Mouse (Mus musculus): Measurements from ENCODE around the gene Ankrd11.

Gene Ankrd11

DNA sequence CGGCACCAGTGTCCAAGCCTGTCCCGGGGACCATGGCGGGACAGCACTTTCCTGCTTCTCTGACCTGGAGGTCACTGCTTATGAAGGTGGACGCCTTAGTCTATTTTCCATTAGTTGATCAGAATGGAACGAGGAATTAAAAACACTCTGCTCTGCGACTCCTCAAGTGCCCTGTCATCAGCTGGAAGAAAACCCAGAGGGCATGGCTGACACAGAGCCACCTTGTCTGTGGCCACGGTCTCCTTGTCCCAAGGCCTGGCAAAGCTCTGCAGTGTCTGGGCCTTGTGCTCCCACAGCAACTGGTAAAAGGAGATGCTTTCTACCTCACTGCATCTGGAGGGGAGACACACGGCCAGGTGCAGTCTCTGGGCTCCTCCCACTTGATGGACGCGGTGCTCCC is 158.4 kb downstream of the Ankrd11 start:
- no peak for DNase-seq

DNA sequence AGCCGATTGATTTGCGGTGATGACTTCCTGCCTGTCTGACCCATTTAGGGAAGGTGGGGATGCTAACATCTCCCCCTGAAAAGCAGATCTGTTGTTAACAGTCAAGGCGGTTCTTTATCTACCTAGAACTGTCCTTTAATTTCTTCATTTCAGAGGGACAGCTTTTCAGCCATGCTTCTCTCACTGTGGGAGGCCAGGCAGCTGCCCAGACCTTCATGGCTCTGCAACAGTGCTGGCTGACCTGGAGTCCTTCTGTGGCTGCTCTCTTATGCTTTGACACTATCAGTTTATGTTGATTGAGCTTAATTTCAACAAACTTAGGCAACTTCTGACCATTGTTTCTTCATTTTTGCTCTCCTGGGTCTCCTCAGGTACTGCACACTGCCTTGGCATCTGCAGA is 161.8 kb downstream of the Ankrd11 start:
- DNase-seq: no peak

- DNase-seq: no peak
These were observed 163.8 kb downstream of the Ankrd11 start for GRCm38 (mm10) chr8:122878231-122878630.

GRCm38 (mm10) chr8:122875186-122875585 is 166.9 kb downstream of the Ankrd11 start:
- no peak for DNase-seq

- no peak for DNase-seq
These were observed 168.9 kb downstream of the Ankrd11 start for GRCm38 (mm10) chr8:122873171-122873570.

- no peak for DNase-seq
These were observed 170.4 kb downstream of the Ankrd11 start for GRCm38 (mm10) chr8:122871663-122872062.

GRCm38 (mm10) chr8:122870377-122870863 is 171.7 kb downstream of the Ankrd11 start:
- DNase-seq: peak in 1 of 2 experiments; percentile 9

DNA sequence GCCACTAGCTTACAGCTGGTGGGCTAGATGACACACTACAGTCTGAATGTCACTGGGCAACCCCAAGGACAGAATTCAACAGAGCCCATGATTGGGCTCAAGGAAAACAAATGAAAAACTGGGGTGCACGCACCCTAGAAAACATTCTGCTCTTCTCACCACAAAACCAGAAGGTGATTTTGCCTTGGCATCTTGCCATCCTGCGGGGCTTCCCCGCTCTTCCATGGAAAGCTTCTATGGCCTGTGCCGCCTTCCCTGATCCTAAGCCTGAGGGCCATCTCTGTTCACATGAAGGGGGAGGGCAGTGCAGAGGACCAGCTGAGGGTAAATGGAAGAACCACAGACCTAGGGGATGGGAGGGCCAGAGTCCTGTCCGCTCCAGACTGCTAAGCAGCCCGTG is 174.1 kb downstream of the Ankrd11 start:
- no peak for DNase-seq

- no peak for DNase-seq
These were observed 175.8 kb downstream of the Ankrd11 start for GRCm38 (mm10) chr8:122866231-122866630.

- DNase-seq: no peak
These were observed 176.6 kb downstream of the Ankrd11 start for GRCm38 (mm10) chr8:122865441-122865840.

- no peak for DNase-seq
These were observed 177.4 kb downstream of the Ankrd11 start for GRCm38 (mm10) chr8:122864719-122865129.

DNA sequence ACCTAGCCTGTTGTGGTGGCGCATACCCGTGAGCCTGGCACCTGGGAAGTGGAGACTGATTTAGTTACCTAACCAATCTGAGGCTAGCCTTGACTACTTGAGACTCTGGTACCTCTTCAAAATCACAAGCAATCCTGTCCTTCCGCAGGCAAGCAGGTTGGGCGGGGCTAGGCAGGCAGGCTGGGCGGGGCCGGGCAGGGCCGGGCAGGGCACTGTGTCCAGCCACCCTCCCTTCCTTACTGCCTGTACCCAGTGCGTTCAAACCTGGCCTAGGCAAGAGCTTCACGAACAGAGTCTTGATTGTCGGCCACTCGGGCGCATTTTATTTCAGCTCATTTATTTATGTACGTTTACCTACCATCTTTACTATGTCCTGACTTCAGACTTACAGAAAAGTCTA is 182.2 kb downstream of the Ankrd11 start:
- DNase-seq: no peak

GRCm38 (mm10) chr8:122856288-122856687 is 185.8 kb downstream of the Ankrd11 start:
- no peak for DNase-seq

GRCm38 (mm10) chr8:122855123-122855522 is 187.0 kb downstream of the Ankrd11 start:
- no peak for DNase-seq

GRCm38 (mm10) chr8:122854388-122854787 is 187.7 kb downstream of the Ankrd11 start:
- no peak for DNase-seq

GRCm38 (mm10) chr8:122853340-122853771 is 188.7 kb downstream of the Ankrd11 start:
- no peak for DNase-seq

DNA sequence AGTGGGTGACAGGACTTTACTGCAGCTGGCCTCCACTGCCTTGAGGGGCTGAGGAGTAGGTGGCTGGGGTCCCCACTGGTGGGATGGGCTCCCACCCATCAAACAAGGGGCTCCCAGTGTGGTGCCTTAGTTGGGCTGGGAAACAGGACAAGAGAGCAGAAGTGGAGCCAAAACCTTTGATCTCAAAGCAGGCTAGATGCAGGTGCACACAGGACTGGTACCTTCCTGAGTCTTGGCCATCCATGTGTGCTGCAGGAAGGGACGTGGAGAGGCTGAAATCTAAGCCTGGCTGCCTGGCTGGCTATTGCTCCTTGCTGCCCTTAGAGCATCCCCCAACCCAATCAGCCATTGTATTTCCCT is 189.6 kb downstream of the Ankrd11 start:
- no peak for DNase-seq

DNA sequence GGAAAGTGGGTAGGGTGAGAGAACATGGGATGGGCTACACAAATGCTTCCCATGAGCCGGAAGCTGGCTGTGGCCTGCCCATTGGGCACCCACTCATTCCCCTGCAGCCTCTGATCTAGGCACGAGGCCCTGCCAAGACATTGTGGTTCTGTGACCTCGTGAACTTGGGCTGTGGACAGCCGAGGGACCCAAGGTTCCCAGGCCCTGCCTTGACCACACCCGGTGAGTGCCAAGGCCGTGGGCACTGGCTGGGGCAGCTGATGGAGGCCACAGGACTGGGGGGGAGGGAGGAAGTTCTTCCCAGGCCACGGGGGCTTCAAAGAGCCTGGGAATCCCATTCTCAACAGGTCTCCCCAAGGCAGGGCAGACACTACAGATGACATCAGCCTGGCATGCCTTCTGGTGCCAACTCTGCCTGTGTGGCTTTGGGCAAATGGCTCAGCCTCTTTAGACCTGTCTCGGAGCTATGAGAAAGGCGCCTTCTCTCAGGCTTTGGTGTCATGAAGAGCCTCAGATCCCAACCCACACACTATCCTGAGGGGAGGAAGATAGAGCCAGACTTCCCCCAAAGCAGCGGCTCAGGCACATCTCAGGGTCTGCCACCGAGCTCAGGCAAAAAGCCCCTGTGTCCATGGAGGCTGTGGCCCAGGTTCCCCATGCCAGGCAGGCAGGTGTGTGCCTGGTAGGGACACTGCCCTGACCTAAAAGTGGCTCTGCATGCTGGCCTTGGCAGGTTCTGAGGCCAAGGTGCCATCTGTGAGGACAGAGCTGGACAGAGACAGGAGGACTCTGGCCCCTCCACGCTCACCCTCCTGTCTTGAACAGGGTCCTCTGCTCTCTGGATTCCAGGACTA is 190.2 kb downstream of the Ankrd11 start:
- DNase-seq: no peak

DNA sequence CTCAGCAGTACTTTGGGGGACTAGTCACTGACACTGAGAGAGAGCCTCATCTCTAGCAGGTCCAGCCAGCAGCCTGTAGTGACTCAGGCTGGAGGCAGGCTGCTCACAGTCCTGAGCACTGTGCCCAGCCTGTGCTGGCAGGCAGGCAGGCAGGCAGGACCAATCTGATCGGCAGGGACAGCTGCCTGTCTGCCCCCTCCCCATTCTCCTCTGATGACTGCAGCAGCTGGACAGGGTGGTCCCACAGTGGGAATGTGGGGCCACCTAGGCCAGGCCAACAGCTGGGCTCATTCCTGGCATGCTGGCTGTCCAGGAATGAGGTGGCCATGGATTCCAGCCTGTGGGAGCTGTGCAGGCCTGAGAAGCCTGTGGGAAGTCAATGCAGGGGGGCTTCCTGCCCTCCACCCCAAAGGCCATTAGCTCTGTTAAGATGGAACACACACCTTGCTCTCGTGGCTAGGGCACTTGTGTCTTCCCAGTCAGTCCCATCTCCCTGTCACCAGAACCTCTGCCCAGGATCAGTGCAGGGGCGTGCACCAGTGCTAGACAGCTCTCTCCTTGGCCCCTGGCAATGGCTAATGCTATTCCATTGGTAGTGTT is 191.3 kb downstream of the Ankrd11 start:
- no peak for DNase-seq

DNA sequence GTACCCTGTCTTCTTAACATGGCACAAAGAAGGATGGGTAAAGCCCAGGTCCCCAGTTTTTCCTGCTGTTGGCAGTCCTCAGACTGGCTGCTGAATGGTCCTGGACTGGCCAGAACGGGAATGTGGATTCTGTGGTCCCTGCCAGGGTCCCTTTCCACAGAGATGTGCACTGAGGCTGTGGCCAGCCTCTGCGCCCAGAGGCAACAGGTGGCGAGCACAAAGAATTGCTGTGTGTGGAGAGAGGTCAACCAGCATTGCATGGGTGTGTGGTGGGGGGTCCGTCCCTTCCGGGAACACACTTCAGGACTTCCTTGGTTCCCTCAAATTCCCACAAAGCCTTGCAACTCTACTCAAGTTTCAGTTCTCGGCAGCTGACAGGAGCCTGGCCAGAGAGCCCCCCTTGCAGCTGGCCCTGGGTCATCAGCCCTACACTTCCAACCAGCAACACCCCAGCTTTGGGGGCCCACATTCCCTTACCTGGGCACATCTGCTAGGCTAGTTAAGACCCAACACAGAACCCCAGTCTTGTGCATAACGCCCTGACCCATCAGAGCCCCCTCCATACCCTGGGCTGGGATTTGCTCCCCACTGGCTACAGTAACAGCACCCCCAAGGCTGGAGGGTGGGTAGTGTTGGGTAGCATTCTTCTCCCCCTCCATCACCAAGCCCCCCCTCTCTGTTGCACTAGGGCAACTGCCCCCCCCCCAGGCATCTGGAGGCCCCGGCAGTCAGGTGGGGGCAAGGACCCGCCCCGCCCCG is 192.7 kb downstream of the Ankrd11 start:
- no peak for DNase-seq

GRCm38 (mm10) chr8:122847829-122848561 is 194.1 kb downstream of the Ankrd11 start, which contains the start of gene Cdh15:
Gene Cdh15, plus strand, starts transcription at chr8:122847966.
- DNase-seq: no peak

- no peak for DNase-seq
These were observed 196.4 kb downstream of the Ankrd11 start for GRCm38 (mm10) chr8:122845662-122846061.

GRCm38 (mm10) chr8:122844161-122844560 is 197.9 kb downstream of the Ankrd11 start:
- no peak for DNase-seq

All from kidney, adult 8-10 months (tissue).